Mouse (Mus musculus) ovary, adult 18-20 months (tissue): ENCODE data around the gene Cd70.
"Not testable (repeated sequence)": the region's sequence is repeated elsewhere in the genome, so short reads cannot be mapped to it uniquely, and the experiment has no call there.

Experiments
- DNase-seq: peaks from one replicate; pipeline ENCODE4 v3.0.0; 2022; ENCODE audit warnings: low spot score, mixed read lengths

Gene Cd70

GRCm38 (mm10) chr17:57134693-57135092 lies 14.9 kb downstream of the Cd70 start:
- no peak for DNase-seq

- not testable (repeated sequence) for DNase-seq
Measured at GRCm38 (mm10) chr17:57134021-57134420, 15.6 kb downstream of the Cd70 start.

- no peak for DNase-seq
Measured at GRCm38 (mm10) chr17:57131793-57132192, 17.8 kb downstream of the Cd70 start.

- DNase-seq, result no peak
Measured at GRCm38 (mm10) chr17:57125853-57126622, 23.5 kb downstream of the Cd70 start.

GRCm38 (mm10) chr17:57124792-57125191 lies 24.8 kb downstream of the Cd70 start:
- no peak for DNase-seq

- no peak for DNase-seq
Measured at GRCm38 (mm10) chr17:57123192-57124118, 26.1 kb downstream of the Cd70 start.

GRCm38 (mm10) chr17:57121856-57122255 lies 27.7 kb downstream of the Cd70 start:
- no peak for DNase-seq

GRCm38 (mm10) chr17:57118524-57119349 lies 30.8 kb downstream of the Cd70 start:
- peak; percentile 11 for DNase-seq

- DNase-seq, result no peak
Measured at GRCm38 (mm10) chr17:57116801-57117200, 32.8 kb downstream of the Cd70 start.

- DNase-seq, result no peak
Measured at GRCm38 (mm10) chr17:57112768-57113474, 36.7 kb downstream of the Cd70 start.

- no peak for DNase-seq
Measured at GRCm38 (mm10) chr17:57110005-57110404, 39.6 kb downstream of the Cd70 start.

GRCm38 (mm10) chr17:57108666-57109171 lies 40.9 kb downstream of the Cd70 start:
- no peak for DNase-seq

GRCm38 (mm10) chr17:57108040-57108665 lies 41.4 kb downstream of the Cd70 start:
- no peak for DNase-seq

- no peak for DNase-seq
Measured at GRCm38 (mm10) chr17:57107064-57107463, 42.5 kb downstream of the Cd70 start.

- no peak for DNase-seq
Measured at GRCm38 (mm10) chr17:57106035-57106368, 43.6 kb downstream of the Cd70 start.

GRCm38 (mm10) chr17:57105181-57106034 lies 44.2 kb downstream of the Cd70 start, which contains the start of gene Tnfsf9:
Gene Tnfsf9, plus strand, starts transcription at chr17:57105325.
- DNase-seq, result no peak

GRCm38 (mm10) chr17:57104496-57104895 lies 45.1 kb downstream of the Cd70 start:
- DNase-seq, result no peak

- DNase-seq, result no peak
Measured at GRCm38 (mm10) chr17:57102276-57102675, 47.3 kb downstream of the Cd70 start.

GRCm38 (mm10) chr17:57099629-57100325 lies 49.8 kb downstream of the Cd70 start:
- DNase-seq, result no peak
